Mouse (Mus musculus) heart, postnatal 25 days (tissue): ENCODE data around the gene N6amt1. TPM values are rescaled to one million over a fixed set of nuclear protein-coding genes. Genes with fewer than 3 reads are reported as not detected.

Experiments used
- DNase-seq: peaks from one replicate; pipeline ENCODE4 v3.0.0; 2022; ENCODE audit warnings: low spot score
- intact Hi-C: fragments of 180-260 bp; cut with DNase I; formaldehyde crosslinking; loops from one replicate; pipeline ENCODE4 v1.15.1; 2025
- total RNA-seq, 2 experiments: library from RNA; stranded (reverse); gene quantifications; 2 replicates each; pipeline ENCODE4 v1.2.3; 2021

Gene N6amt1
- total RNA-seq, 2 experiments from 2014 or later: 16.0 to 17.2 TPM

- intact Hi-C loops: no loop called here
- DNase-seq: no peak
These were observed 29.0 kb downstream of the N6amt1 start for GRCm38 (mm10) chr16:87382996-87383395.

GRCm38 (mm10) chr16:87384366-87384765 lies 30.4 kb downstream of the N6amt1 start:
- intact Hi-C loops: no loop called here
- no peak for DNase-seq

- intact Hi-C loops: no loop called here
These were observed 33.5 kb downstream of the N6amt1 start for GRCm38 (mm10) chr16:87387444-87387977.

GRCm38 (mm10) chr16:87393813-87394548 lies 40.0 kb downstream of the N6amt1 start:
- intact Hi-C loops: loop anchor here (10.0 kb wide), 2 partner anchors 509 to 1589 kb away; partner anchors contain the start of gene Adamts1
- peak; percentile 8 for DNase-seq

More at GRCm38 (mm10) chr16:87387444-87387977, 33.5 kb downstream of the N6amt1 start:
- DNase-seq: no peak

GRCm38 (mm10) chr16:87405001-87405400 lies 51.0 kb downstream of the N6amt1 start:
- intact Hi-C loops: no loop called here
- no peak for DNase-seq

Other genes starting within 250 kb of the N6amt1 start
- 10 to 100 TPM; 19.7 to 21.8 TPM for gene Ltn1, start 78.4 kb downstream of the N6amt1 start, total RNA-seq
- gene Rwdd2b, start 86.4 kb downstream of the N6amt1 start, total RNA-seq: 1 to 10 TPM; 4.9 to 5.8 TPM
- 10 to 100 TPM; 46.1 to 47.1 TPM for gene Usp16, start 100.5 kb downstream of the N6amt1 start, total RNA-seq
- gene Cct8, start 141.7 kb downstream of the N6amt1 start, total RNA-seq: 100 to 1,000 TPM; 144 to 174 TPM
- 1 to 10 TPM; 2.2 to 2.3 TPM for gene Map3k7cl, start 199.1 kb downstream of the N6amt1 start, total RNA-seq